Mouse (Mus musculus): Measurements from ENCODE around the gene Pitx1. TPM values are rescaled to one million over a fixed set of nuclear protein-coding genes. Genes with fewer than 3 reads are reported as not detected.

The Pitx1 gene
- polyA plus RNA-seq, 1 experiment from 2014 or later: 52.9 TPM

DNA sequence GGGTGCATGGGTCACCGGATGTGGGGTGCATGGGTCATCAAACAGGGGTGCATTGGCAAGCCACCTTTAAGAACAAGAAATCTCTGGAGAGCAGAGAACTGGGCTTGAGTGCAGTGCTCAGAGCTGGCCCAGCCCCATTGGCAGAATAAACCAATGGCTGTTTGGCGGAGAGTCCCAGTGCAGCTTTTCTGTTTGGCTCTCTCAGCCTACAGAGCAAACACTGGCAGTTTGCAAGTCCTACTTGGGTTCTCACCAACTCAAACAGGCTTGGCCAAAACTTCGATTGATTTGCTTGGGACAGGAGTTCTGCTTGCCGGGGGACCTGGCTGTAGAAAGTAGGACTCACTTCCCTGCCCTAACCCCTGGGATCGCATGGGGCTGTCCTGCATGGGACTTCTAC is 25.0 kb downstream of the Pitx1 start:
- WGBS: 77% methylated on average over 5 of the region's 5 CpGs
- Histone ChIP-seq H3K27me3 (replicated peaks; ENCODE audit: low read depth, poor library complexity, severe bottlenecking) (no peaks in the 10 kb centered on the region), H3K27ac (replicated peaks) (no peak overlapping the region), H3K9me3 (no peaks in the 10 kb centered on the region), H3K36me3 (replicated peaks) (no peaks in the 10 kb centered on the region), H3K4me3 (no peak overlapping the region), H3K4me1 (peaks cover 1% of the 10 kb centered on the region; the same call in 1 of the 2 replicates)
- no peak for DNase-seq (ENCODE audit: low spot score)

DNA sequence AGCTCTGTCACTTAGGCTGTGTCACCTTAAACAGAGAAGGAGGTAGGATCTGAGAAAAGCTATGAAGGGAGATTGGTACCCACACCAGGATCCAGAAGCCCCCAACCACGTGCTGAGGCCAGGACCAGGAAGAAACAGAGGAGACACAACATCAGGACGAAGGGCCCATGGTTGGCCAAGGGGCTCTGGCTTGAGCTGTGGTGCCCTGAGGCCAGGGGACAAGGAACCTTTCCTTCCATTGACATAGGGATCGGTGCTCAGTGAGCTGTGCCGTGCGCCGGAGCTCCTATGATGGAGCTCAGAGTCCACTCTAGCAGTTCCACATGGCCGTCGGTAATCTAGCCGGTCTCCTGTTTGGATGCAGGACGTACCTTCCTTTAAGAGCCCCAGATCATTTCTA is 26.3 kb downstream of the Pitx1 start:
- Histone ChIP-seq H3K9me3 (no peaks in the 10 kb centered on the region), H3K27me3 (replicated peaks; ENCODE audit: low read depth, poor library complexity, severe bottlenecking) (no peaks in the 10 kb centered on the region), H3K27ac (replicated peaks) (no peak overlapping the region), H3K4me1 (no peaks in the 10 kb centered on the region; the same call in 1 of the 2 replicates), H3K4me3 (no peak overlapping the region), H3K36me3 (replicated peaks) (no peaks in the 10 kb centered on the region)
- WGBS: 94% methylated on average over 10 of the region's 10 CpGs
- no peak for DNase-seq (ENCODE audit: low spot score)

DNA sequence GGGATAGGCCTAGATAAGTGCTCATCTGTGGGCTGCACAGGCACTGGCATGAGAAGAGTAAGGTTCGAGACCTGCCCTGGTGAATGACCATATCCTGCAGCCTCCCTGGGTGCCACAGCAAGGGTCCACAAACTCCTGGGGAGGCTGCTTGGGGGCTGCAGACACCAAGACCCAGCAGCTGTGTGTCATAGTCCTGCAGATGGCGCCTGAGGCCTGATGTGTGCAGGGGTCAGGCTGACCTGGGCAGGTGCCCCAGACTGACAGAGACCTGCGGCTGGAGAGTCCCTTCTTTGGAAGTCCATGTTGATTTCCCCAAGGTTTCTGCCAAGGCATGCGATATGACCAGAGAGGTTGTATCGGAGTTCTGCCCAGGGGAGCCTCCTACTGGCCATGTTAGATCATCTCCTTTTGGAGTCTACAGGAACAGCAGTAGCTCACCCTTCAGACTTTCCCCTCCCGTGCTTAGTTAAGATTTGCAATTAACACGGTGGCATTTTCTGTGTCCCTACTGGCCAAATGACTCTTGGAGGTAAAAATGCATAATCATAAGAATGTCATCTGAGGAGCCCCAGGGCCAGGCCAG is 26.9 kb downstream of the Pitx1 start:
- no peaks in the 10 kb centered on the region for H3K36me3 ChIP-seq (replicated peaks)
- 69% methylated on average over 7 of the region's 7 CpGs for WGBS
- H3K9me3 ChIP-seq: no peaks in the 10 kb centered on the region
- H3K27ac ChIP-seq (replicated peaks): no peak overlapping the region
- H3K4me3 ChIP-seq: no peak overlapping the region
- no peaks in the 10 kb centered on the region; the same call in 1 of the 2 replicates for H3K4me1 ChIP-seq
- DNase-seq (ENCODE audit: low spot score): no peak
- H3K27me3 ChIP-seq (replicated peaks; ENCODE audit: low read depth, poor library complexity, severe bottlenecking): no peaks in the 10 kb centered on the region

DNA sequence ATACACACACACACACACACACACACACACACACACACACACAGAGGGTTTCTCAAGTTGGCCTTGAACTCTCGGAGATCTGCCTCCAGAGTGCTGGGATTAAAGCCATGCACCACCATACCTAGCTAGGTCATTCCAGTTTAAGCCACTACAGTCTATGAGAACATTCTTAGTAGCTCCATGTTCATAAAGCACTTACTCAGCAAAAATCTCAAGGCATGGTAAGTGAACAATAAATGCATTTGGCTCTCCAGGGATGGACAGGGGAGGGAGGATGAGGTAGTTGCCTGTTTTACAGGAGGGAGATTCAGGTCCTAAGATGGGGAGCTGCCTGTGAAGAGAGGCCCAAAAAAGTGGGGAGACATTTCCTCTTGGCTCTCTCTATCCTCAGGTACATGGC is 32.0 kb downstream of the Pitx1 start:
- Histone ChIP-seq H3K9me3 (peaks cover 10% of the 10 kb centered on the region), H3K4me3 (no peak overlapping the region), H3K27me3 (replicated peaks; ENCODE audit: low read depth, poor library complexity, severe bottlenecking) (no peaks in the 10 kb centered on the region), H3K36me3 (replicated peaks) (no peaks in the 10 kb centered on the region), H3K27ac (replicated peaks) (no peak overlapping the region), H3K4me1 (no peaks in the 10 kb centered on the region)
- no peak for DNase-seq (ENCODE audit: low spot score)
- 89% methylated on average over 1 of the region's 1 CpGs for WGBS

DNA sequence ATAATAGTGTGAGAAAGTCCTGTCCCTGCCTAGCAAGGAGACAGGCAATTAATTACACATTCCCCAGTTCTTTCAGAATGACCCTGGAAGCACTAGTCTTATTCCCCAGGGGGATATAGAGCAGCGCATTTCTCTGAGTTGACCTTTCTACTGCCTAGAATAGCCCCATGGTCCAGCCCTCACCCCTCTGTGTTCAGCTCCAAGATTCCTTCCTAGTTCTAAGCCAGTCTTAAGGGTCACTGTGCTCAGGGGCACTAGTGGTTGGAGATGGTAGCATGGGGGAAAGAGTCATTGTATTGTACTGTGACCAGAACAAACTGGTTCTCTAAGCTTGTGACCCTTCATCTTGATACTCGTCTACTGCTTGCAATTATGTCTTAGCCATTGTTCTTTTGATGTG is 34.7 kb downstream of the Pitx1 start:
- no peaks in the 10 kb centered on the region for H3K4me1 ChIP-seq
- 73% methylated on average over 2 of the region's 2 CpGs for WGBS
- no peak for DNase-seq (ENCODE audit: low spot score)
- no peak overlapping the region for H3K4me3 ChIP-seq
- peaks cover 10% of the 10 kb centered on the region for H3K9me3 ChIP-seq
- no peaks in the 10 kb centered on the region for H3K27me3 ChIP-seq (replicated peaks; ENCODE audit: low read depth, poor library complexity, severe bottlenecking)
- H3K36me3 ChIP-seq (replicated peaks): no peaks in the 10 kb centered on the region
- H3K27ac ChIP-seq (replicated peaks): no peak overlapping the region

DNA sequence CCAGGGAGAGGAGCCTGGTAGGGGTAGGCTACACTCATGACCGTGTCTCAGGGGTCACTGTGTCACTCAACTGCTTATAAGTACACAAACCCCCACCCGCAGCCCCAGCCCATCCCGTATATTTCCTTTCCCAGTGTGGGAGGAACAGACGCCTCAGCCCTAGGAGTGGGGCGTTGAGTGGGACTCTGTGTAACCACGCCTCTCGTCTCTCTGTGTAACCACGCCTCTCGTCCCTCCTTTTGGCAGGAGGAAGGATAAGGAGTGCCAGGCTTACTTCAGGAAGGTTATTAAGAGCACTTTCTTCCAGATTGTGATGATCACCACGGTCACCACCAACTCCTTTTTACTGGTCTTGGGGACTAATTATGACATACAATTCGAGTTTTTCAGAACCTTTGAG is 49.9 kb downstream of the Pitx1 start:
- Histone ChIP-seq H3K4me1 (no peaks in the 10 kb centered on the region), H3K4me3 (no peak overlapping the region), H3K27me3 (replicated peaks; ENCODE audit: low read depth, poor library complexity, severe bottlenecking) (no peaks in the 10 kb centered on the region), H3K9me3 (no peaks in the 10 kb centered on the region), H3K27ac (replicated peaks) (no peak overlapping the region), H3K36me3 (replicated peaks) (no peaks in the 10 kb centered on the region)
- no peak for DNase-seq (ENCODE audit: low spot score)
- WGBS: 85% methylated on average over 11 of the region's 11 CpGs

DNA sequence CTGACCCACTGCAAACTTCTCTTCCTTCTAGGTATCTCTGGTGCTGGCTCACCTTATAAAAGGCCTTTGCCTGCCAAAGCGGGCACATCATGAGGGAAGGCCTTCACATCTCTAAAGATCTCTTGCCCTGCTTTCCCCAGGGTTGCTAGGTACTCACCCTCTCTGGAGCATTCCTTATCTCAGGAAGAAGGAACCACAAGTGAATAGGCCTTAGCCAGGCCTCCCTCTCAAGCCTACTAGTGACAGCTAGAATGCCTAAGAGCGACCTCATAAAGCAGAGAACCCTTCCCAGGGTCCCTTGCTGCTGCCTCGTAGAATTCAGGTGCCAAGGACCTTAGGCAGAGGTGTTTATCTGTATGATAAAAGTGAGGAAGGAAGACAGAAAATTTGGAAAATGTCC is 51.7 kb downstream of the Pitx1 start, which contains the start of gene Catsper3:
Gene Catsper3, plus strand, starts transcription at position 301 of the 400 bp plus-strand sequence.
- H3K4me3 ChIP-seq: no peak within 1 kb of the TSS
- 90% methylated on average over 3 of the region's 3 CpGs for WGBS
- no peak for DNase-seq (ENCODE audit: low spot score)

DNA sequence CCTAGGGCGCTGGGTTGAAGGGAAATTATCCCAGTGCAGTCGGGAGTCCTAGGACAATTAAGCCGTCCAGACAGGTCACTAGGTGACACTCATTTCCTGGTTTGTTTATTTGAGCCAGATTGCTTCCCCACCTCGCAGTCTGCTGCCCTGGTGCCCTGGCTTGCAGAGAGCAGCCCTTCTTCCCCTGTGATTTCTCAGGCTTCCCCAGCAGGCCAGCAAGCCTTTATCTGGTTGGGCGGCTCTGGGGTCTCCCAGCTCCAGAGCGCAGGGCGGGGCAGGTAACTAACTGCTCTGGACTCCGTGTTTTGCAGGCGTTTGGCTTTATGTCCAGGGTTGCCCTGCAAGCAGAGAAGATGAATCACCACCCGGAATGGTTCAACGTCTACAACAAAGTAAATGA is 60.9 kb downstream of the Pitx1 start:
- no peaks in the 10 kb centered on the region for H3K9me3 ChIP-seq
- 48% methylated on average over 11 of the region's 11 CpGs for WGBS
- peaks cover 15% of the 10 kb centered on the region for H3K4me1 ChIP-seq
- H3K27me3 ChIP-seq (replicated peaks; ENCODE audit: low read depth, poor library complexity, severe bottlenecking): 0 out of 2 replicates have a peak, but pooled peaks cover 8% of the 10 kb centered on the region
- H3K27ac ChIP-seq (replicated peaks): 0 out of 2 replicates have a peak overlapping the region, but pooled peaks have one; percentile 57
- DNase-seq (ENCODE audit: low spot score): peak; percentile 65
- H3K4me3 ChIP-seq: no peak overlapping the region
- peaks cover 5% of the 10 kb centered on the region; the same call in 1 of the 2 replicates for H3K36me3 ChIP-seq (replicated peaks)

More for the DNA sequence above, 51.7 kb downstream of the Pitx1 start, which contains the start of gene Catsper3:
- Histone ChIP-seq H3K4me1 (no peaks in the 10 kb centered on the region), H3K9me3 (no peaks in the 10 kb centered on the region), H3K36me3 (replicated peaks) (no peaks in the 10 kb centered on the region), H3K27me3 (replicated peaks; ENCODE audit: low read depth, poor library complexity, severe bottlenecking) (no peaks in the 10 kb centered on the region), H3K27ac (replicated peaks) (no peak within 1 kb of the TSS)

Other genes starting within 250 kb of the Pitx1 start
- gene B4galt7, start 236.3 kb downstream of the Pitx1 start, polyA plus RNA-seq (2016; fragmentation: Nextera tagmentation; extraction: Ambion mirVana): 30.1 and 32.0 TPM in 2 replicates
- gene Caml, start 213.2 kb downstream of the Pitx1 start, polyA plus RNA-seq (2016; fragmentation: Nextera tagmentation; extraction: Ambion mirVana): 52.6 and 53.6 TPM in 2 replicates
- gene Ddx46, start 201.2 kb downstream of the Pitx1 start, polyA plus RNA-seq (2016; fragmentation: Nextera tagmentation; extraction: Ambion mirVana): 44.7 and 47.4 TPM in 2 replicates
- gene B230219D22Rik, start 143.1 kb downstream of the Pitx1 start, polyA plus RNA-seq (2016; fragmentation: Nextera tagmentation; extraction: Ambion mirVana): 55.5 and 60.7 TPM in 2 replicates
- gene Txndc15, start 121.5 kb downstream of the Pitx1 start, polyA plus RNA-seq (2016; fragmentation: Nextera tagmentation; extraction: Ambion mirVana): 65.1 and 68.0 TPM in 2 replicates
- gene Pcbd2, start 108.8 kb downstream of the Pitx1 start, polyA plus RNA-seq (2016; fragmentation: Nextera tagmentation; extraction: Ambion mirVana): 36.3 and 43.7 TPM in 2 replicates
- not detected in 2 replicates for gene Catsper3, start 51.6 kb downstream of the Pitx1 start, polyA plus RNA-seq (2016; fragmentation: Nextera tagmentation; extraction: Ambion mirVana)

Measured in embryonic facial prominence, embryonic 10.5 days (tissue).